Mouse (Mus musculus) 416B (cell line): ENCODE measurements around the gene Krtap22-2.
"Not testable (repeated sequence)": the region's sequence is repeated elsewhere in the genome, so short reads cannot be mapped to it uniquely, and the experiment has no call there.

Experiments used
- DNase-seq: peaks from one replicate; pipeline ENCODE4 v3.0.0; 2011; ENCODE audit warnings: low read depth

Gene Krtap22-2

GRCm38 (mm10) chr16:89010659-89011058, at the start of gene Krtap22-2:
Gene Krtap22-2 (minus strand): TSS chr16:89010759.
- no peak for DNase-seq

GRCm38 (mm10) chr16:89047783-89048182, 37.2 kb upstream of the Krtap22-2 start, which contains the start of gene Krtap6-5:
Gene Krtap6-5 (minus strand): TSS chr16:89047883.
- DNase-seq: no peak

GRCm38 (mm10) chr16:89041372-89041771, 30.8 kb upstream of the Krtap22-2 start, which contains the start of gene Gm10228:
Gene Gm10228 (minus strand): TSS chr16:89041472.
- DNase-seq: not testable (repeated sequence)

- DNase-seq: not testable (repeated sequence)
These were observed 20.8 kb upstream of the Krtap22-2 start, which contains the start of gene Krtap6-1 for GRCm38 (mm10) chr16:89031399-89031798. Gene Krtap6-1 (plus strand): TSS chr16:89031699.

DNA sequence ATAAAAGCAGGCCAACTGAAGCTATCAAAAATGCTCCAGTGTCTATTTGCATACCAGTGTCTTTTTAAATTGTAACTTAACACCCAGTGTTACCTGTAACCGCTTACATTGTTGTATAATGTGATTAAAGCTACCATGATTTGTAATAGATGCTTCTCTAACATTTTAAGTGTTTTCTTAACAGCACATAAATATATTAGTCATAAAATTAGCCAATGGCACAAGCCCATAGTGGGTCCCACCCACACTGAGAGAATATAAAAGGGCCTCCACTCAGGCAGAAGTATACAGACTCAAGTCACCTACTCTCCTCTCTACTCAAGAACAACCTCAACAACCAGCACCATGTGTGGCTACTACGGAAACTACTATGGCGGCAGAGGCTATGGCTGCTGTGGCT, 4.4 kb upstream of the Krtap22-2 start, which contains the start of gene Gm10229:
Gene Gm10229 (plus strand): TSS at position 301 of the 400 bp plus-strand sequence.
- not testable (repeated sequence) for DNase-seq

- no peak for DNase-seq
These were observed 3.4 kb upstream of the Krtap22-2 start for GRCm38 (mm10) chr16:89013973-89014372.

DNA sequence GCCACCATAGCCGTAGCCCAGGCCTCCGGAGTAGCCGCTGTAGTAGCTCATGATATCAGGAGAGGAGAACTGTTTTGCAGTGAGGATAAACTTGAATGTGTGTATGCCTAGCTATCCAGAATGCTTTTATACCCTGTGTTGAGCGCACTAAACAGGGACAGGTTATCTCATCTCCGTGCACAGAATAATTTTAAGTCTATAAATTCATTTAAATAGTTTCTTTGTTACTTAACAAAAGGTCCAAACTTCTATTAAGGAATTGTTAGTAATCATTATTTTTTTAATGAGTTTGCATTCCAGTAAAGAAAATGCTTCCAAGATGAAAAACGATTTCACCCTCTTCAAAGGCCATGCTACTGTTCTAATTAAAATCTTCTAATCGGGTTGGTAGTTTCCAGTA, 47.8 kb downstream of the Krtap22-2 start, which contains the start of gene Krtap16-3:
Gene Krtap16-3 (minus strand): TSS at position 101 of the 400 bp plus-strand sequence.
- no peak for DNase-seq
